Mouse (Mus musculus): ENCODE results near the gene Auts2. TPM values are rescaled to one million over a fixed set of nuclear protein-coding genes. Genes with fewer than 3 reads are reported as not detected.
A peak's percentile ranks its signal among the peaks of the same experiment; 100 is the strongest.

Auts2 gene
- polyA plus RNA-seq, 1 experiment from 2014 or later, result 29.4 TPM

GRCm38 (mm10) chr5:132114561-132115301 is 428.4 kb downstream of the Auts2 start:
- H3K4me2 ChIP-seq (ENCODE audit: low read depth, low read length), result no peak overlapping the region
- DNase-seq (ENCODE audit: low spot score), result no peak
- 62% methylated on average over 8 of the region's 8 CpGs for WGBS
- H3K9ac ChIP-seq (ENCODE audit: low read depth, low read length), result no peak overlapping the region
- H3K27me3 ChIP-seq (replicated peaks; ENCODE audit: control insufficient read depth, insufficient read depth, low read length), result no peaks in the 10 kb centered on the region
- peaks cover 19% of the 10 kb centered on the region for H3K4me1 ChIP-seq (ENCODE audit: control insufficient read depth, insufficient read depth, low read length)
- no peak overlapping the region for H3K4me3 ChIP-seq (ENCODE audit: low read depth, low read length)
- no peak overlapping the region for H3K27ac ChIP-seq (replicated peaks; ENCODE audit: low read depth, low read length)
- H3K9me3 ChIP-seq (ENCODE audit: control insufficient read depth, low read length), result no peaks in the 10 kb centered on the region
- H3K36me3 ChIP-seq (ENCODE audit: control insufficient read depth, insufficient read depth, low read length), result no peaks in the 10 kb centered on the region
- no peak for ATAC-seq (ENCODE audit: low read depth)

GRCm38 (mm10) chr5:132113480-132113879 is 429.7 kb downstream of the Auts2 start:
- peak; percentile 83 for DNase-seq (ENCODE audit: low spot score)
- WGBS, result 32% methylated on average over 7 of the region's 7 CpGs
- no peaks in the 10 kb centered on the region for H3K27me3 ChIP-seq (replicated peaks; ENCODE audit: control insufficient read depth, insufficient read depth, low read length)
- ATAC-seq (ENCODE audit: low read depth), result peak; percentile 76
- no peaks in the 10 kb centered on the region for H3K36me3 ChIP-seq (ENCODE audit: control insufficient read depth, insufficient read depth, low read length)
- H3K9ac ChIP-seq (ENCODE audit: low read depth, low read length), result no peak overlapping the region
- no peak overlapping the region; the same call in 1 of the 2 replicates for H3K4me2 ChIP-seq (ENCODE audit: low read depth, low read length)
- H3K4me1 ChIP-seq (ENCODE audit: control insufficient read depth, insufficient read depth, low read length), result peaks cover 27% of the 10 kb centered on the region
- H3K4me3 ChIP-seq (ENCODE audit: low read depth, low read length), result no peak overlapping the region
- H3K27ac ChIP-seq (replicated peaks; ENCODE audit: low read depth, low read length), result peak overlapping the region; percentile 33; the same call in 1 of the 2 replicates
- no peaks in the 10 kb centered on the region for H3K9me3 ChIP-seq (ENCODE audit: control insufficient read depth, low read length)

GRCm38 (mm10) chr5:132112666-132113065 is 430.5 kb downstream of the Auts2 start:
- DNase-seq (ENCODE audit: low spot score) (no peak), ATAC-seq (ENCODE audit: low read depth) (no peak)
- Histone ChIP-seq H3K9me3 (ENCODE audit: control insufficient read depth, low read length) (no peaks in the 10 kb centered on the region), H3K9ac (ENCODE audit: low read depth, low read length) (no peak overlapping the region), H3K27ac (replicated peaks; ENCODE audit: low read depth, low read length) (no peak overlapping the region), H3K4me2 (ENCODE audit: low read depth, low read length) (no peak overlapping the region), H3K36me3 (ENCODE audit: control insufficient read depth, insufficient read depth, low read length) (no peaks in the 10 kb centered on the region), H3K4me3 (ENCODE audit: low read depth, low read length) (no peak overlapping the region), H3K27me3 (replicated peaks; ENCODE audit: control insufficient read depth, insufficient read depth, low read length) (no peaks in the 10 kb centered on the region), H3K4me1 (ENCODE audit: control insufficient read depth, insufficient read depth, low read length) (peaks cover 32% of the 10 kb centered on the region)
- WGBS, result 94% methylated on average over 7 of the region's 7 CpGs

GRCm38 (mm10) chr5:132102426-132102825 is 440.7 kb downstream of the Auts2 start:
- 87% methylated on average over 4 of the region's 4 CpGs for WGBS
- no peak for ATAC-seq (ENCODE audit: low read depth)
- H3K9ac ChIP-seq (ENCODE audit: low read depth, low read length), result no peak overlapping the region

GRCm38 (mm10) chr5:132098461-132098860 is 444.7 kb downstream of the Auts2 start:
- H3K4me2 ChIP-seq (ENCODE audit: low read depth, low read length), result no peak overlapping the region
- H3K9ac ChIP-seq (ENCODE audit: low read depth, low read length), result no peak overlapping the region
- no peaks in the 10 kb centered on the region for H3K27me3 ChIP-seq (replicated peaks; ENCODE audit: control insufficient read depth, insufficient read depth, low read length)
- H3K9me3 ChIP-seq (ENCODE audit: control insufficient read depth, low read length), result no peaks in the 10 kb centered on the region
- H3K4me1 ChIP-seq (ENCODE audit: control insufficient read depth, insufficient read depth, low read length), result 0 out of 2 replicates have a peak, but pooled peaks cover 6% of the 10 kb centered on the region
- H3K36me3 ChIP-seq (ENCODE audit: control insufficient read depth, insufficient read depth, low read length), result no peaks in the 10 kb centered on the region
- no peak overlapping the region for H3K4me3 ChIP-seq (ENCODE audit: low read depth, low read length)
- no peak for ATAC-seq (ENCODE audit: low read depth)
- no peak overlapping the region for H3K27ac ChIP-seq (replicated peaks; ENCODE audit: low read depth, low read length)
- WGBS, result 32% methylated on average over 3 of the region's 3 CpGs
- DNase-seq (ENCODE audit: low spot score), result no peak

More at GRCm38 (mm10) chr5:132102426-132102825, 440.7 kb downstream of the Auts2 start:
- H3K9me3 ChIP-seq (ENCODE audit: control insufficient read depth, low read length), result no peaks in the 10 kb centered on the region
- no peaks in the 10 kb centered on the region for H3K27me3 ChIP-seq (replicated peaks; ENCODE audit: control insufficient read depth, insufficient read depth, low read length)
- H3K4me3 ChIP-seq (ENCODE audit: low read depth, low read length), result no peak overlapping the region
- 0 out of 2 replicates have a peak, but pooled peaks cover 6% of the 10 kb centered on the region for H3K4me1 ChIP-seq (ENCODE audit: control insufficient read depth, insufficient read depth, low read length)
- no peak overlapping the region for H3K4me2 ChIP-seq (ENCODE audit: low read depth, low read length)
- no peak overlapping the region for H3K27ac ChIP-seq (replicated peaks; ENCODE audit: low read depth, low read length)
- H3K36me3 ChIP-seq (ENCODE audit: control insufficient read depth, insufficient read depth, low read length), result no peaks in the 10 kb centered on the region
- no peak for DNase-seq (ENCODE audit: low spot score)

- no peak overlapping the region for H3K4me3 ChIP-seq (ENCODE audit: low read depth, low read length)
- H3K9me3 ChIP-seq (ENCODE audit: control insufficient read depth, low read length), result no peaks in the 10 kb centered on the region
- H3K27ac ChIP-seq (replicated peaks; ENCODE audit: low read depth, low read length), result no peak overlapping the region
- peaks cover 9% of the 10 kb centered on the region for H3K4me1 ChIP-seq (ENCODE audit: control insufficient read depth, insufficient read depth, low read length)
- no peak overlapping the region for H3K9ac ChIP-seq (ENCODE audit: low read depth, low read length)
- ATAC-seq (ENCODE audit: low read depth) (no peak), DNase-seq (ENCODE audit: low spot score) (no peak)
- H3K27me3 ChIP-seq (replicated peaks; ENCODE audit: control insufficient read depth, insufficient read depth, low read length), result no peaks in the 10 kb centered on the region
- no peak overlapping the region for H3K4me2 ChIP-seq (ENCODE audit: low read depth, low read length)
- no peaks in the 10 kb centered on the region for H3K36me3 ChIP-seq (ENCODE audit: control insufficient read depth, insufficient read depth, low read length)
- WGBS, result 68% methylated on average over 6 of the region's 6 CpGs
These were observed 450.4 kb downstream of the Auts2 start for GRCm38 (mm10) chr5:132092721-132093120.

- no peaks in the 10 kb centered on the region for H3K27me3 ChIP-seq (replicated peaks; ENCODE audit: control insufficient read depth, insufficient read depth, low read length)
- H3K4me1 ChIP-seq (ENCODE audit: control insufficient read depth, insufficient read depth, low read length), result peaks cover 12% of the 10 kb centered on the region
- no peak for DNase-seq (ENCODE audit: low spot score)
- ATAC-seq (ENCODE audit: low read depth), result no peak
- no peak overlapping the region for H3K4me2 ChIP-seq (ENCODE audit: low read depth, low read length)
- H3K27ac ChIP-seq (replicated peaks; ENCODE audit: low read depth, low read length), result no peak overlapping the region
- no peak overlapping the region for H3K9ac ChIP-seq (ENCODE audit: low read depth, low read length)
- no peaks in the 10 kb centered on the region for H3K36me3 ChIP-seq (ENCODE audit: control insufficient read depth, insufficient read depth, low read length)
- no peak overlapping the region for H3K4me3 ChIP-seq (ENCODE audit: low read depth, low read length)
- no peaks in the 10 kb centered on the region for H3K9me3 ChIP-seq (ENCODE audit: control insufficient read depth, low read length)
- WGBS, result 73% methylated on average over 10 of the region's 10 CpGs
These were observed 453.5 kb downstream of the Auts2 start for GRCm38 (mm10) chr5:132089496-132090250.

- DNase-seq (ENCODE audit: low spot score) (no peak), ATAC-seq (ENCODE audit: low read depth) (no peak)
- no peak overlapping the region for H3K27ac ChIP-seq (replicated peaks; ENCODE audit: low read depth, low read length)
- peaks cover 14% of the 10 kb centered on the region for H3K4me1 ChIP-seq (ENCODE audit: control insufficient read depth, insufficient read depth, low read length)
- no peak overlapping the region for H3K4me3 ChIP-seq (ENCODE audit: low read depth, low read length)
- WGBS, result 87% methylated on average over 3 of the region's 3 CpGs
- no peak overlapping the region for H3K9ac ChIP-seq (ENCODE audit: low read depth, low read length)
- H3K9me3 ChIP-seq (ENCODE audit: control insufficient read depth, low read length), result no peaks in the 10 kb centered on the region
- no peak overlapping the region for H3K4me2 ChIP-seq (ENCODE audit: low read depth, low read length)
- H3K27me3 ChIP-seq (replicated peaks; ENCODE audit: control insufficient read depth, insufficient read depth, low read length), result no peaks in the 10 kb centered on the region
- no peaks in the 10 kb centered on the region for H3K36me3 ChIP-seq (ENCODE audit: control insufficient read depth, insufficient read depth, low read length)
These were observed 454.6 kb downstream of the Auts2 start for GRCm38 (mm10) chr5:132088585-132088984.
